Mouse (Mus musculus) spleen, postnatal 14 days (tissue): ENCODE data around the gene Palm3.

ENCODE experiments used
- DNase-seq, 2 experiments: peaks; one replicate each; pipeline ENCODE4 v3.0.0; 2021 to 2022; ENCODE audit warnings: low spot score in 2 of 2

The Palm3 gene

GRCm38 (mm10) chr8:84023085-84023484 lies 1.8 kb downstream of the Palm3 start:
- no peak for DNase-seq

DNA sequence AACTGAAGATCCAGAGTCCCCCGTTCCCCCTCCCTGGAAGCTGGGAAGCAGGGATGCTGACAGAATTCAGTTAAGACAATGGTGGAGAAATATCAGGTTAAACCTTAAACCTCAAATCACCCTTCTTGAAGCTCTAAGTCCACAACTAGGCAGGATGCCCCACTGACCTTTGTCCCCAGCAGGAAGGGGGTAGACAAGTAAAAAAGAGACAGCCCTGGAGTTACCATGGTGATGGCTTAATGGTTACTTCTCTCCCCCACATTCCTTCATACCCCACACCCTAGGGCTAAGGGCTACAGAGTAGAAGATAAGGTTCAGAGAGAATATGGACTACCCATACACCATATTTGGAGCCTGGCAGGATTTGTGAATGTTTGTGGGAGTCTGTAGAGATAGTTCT lies 2.4 kb downstream of the Palm3 start:
- no peak for DNase-seq

- peak in 1 of 2 experiments; percentile 53 for DNase-seq
Measured at GRCm38 (mm10) chr8:84024171-84024570, 2.9 kb downstream of the Palm3 start.

DNA sequence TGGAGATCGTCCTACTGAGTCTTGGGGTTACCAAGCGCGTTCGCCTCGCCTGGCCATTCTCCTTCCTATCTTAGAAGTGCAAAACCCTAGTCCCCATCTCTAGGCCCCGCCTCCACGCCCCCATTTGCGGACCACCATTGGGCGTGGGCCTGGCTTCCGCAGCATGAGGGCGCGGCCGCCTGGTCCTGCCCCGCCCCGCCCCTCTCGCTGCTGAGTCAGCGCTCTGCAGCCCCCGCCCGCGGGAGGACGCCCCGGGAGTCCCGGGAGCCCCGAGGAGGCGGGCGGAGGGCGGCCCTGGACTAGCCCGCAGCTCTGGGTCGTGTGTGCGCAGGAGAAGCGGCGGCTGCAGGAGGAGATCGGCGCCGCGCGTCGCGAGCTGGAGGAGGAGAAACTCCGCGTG lies 4.6 kb downstream of the Palm3 start:
- no peak for DNase-seq

- DNase-seq, result peak in 1 of 2 experiments; percentile 50
Measured at GRCm38 (mm10) chr8:84027449-84027848, 6.2 kb downstream of the Palm3 start.

DNA sequence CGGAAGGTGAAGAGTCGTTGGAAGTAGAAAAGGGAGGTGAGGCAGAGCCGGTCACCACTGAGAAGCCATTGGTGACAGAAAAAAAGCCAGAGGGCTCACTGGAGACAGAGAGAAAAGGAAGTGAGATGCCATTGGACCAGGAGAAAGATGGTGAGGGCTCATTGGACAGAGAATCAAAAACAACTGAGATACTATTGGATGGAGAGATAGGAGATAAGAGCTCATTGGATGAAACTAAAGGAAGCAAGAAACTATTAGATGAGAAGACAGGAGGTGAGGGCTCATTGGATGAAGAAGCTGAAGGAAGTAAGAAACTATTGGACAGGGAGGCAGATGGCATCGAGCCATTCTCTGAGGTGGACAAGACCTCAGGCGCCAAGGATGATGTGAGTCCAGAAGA lies 8.0 kb downstream of the Palm3 start:
- no peak for DNase-seq

DNA sequence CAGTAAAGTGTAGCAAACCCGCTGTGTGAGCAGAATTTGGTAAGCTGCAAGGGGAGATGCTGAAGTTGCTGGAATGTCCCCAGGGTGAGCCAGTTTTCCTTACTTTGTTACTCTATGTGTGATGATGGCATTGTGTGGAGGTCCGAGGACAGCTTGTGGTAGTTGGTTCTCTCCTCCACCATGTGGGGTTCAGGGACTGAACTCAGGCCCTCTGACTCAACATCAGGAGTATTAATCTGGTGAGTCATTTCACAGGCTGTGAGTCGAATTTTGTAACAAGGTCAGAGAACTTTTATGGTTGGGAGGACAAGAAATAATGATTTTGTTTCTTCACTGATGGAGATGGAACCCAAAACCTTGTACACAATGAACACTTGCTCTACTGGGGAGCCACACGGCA lies 11.5 kb downstream of the Palm3 start:
- no peak for DNase-seq

- DNase-seq, result no peak
Measured at GRCm38 (mm10) chr8:84038015-84038414, 16.7 kb downstream of the Palm3 start.

GRCm38 (mm10) chr8:84039050-84039449 lies 17.8 kb downstream of the Palm3 start:
- peak; percentile 49 to 70 for DNase-seq

DNA sequence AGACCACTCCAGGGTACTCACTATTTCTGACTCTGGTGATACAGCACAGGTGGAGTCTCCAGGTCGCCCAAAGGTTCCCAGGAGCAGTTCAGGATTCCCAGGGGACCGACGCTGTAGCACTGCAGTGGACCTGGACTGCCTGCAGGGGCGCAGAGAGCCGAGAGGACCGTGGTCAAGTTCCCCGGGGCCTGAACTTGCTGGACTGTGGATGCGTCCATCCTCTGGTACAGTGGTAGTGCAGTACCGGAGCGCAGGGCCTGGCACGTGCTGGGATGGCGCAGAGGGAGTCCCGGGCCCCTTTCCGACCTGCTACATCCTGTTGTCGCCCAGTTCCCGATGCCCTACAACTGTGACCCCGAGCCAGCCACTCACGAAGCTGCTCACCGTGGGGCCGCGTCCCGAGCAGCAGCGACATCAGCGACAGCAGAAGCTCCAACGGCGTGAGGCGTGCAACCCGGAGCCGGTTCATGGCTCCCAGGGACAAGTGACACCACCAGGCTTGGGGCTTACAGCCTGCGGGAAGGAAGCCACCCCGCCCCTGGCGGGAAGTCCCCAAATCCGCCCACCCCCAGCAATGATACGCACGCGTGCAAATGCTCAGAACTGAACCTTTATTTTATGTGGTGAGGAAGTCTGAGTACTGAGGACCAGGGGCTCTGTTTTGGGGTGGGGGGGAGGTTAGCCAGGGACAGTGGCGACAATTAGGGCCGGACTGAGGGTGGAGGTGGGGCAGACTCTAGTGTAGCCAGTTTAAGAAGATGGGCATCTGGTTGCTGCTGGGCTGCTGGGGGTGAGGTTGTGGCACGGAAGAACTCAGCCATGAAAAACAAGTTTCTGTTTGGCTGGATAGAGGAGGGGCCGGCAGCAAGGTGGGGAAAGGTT lies 21.0 kb downstream of the Palm3 start, which contains the start of gene Il27ra:
Gene Il27ra (minus strand): TSS at position 524 of the 882 bp plus-strand sequence.
- DNase-seq, result peak; percentile 32 to 60

GRCm38 (mm10) chr8:84042948-84043342 lies 21.7 kb downstream of the Palm3 start:
- DNase-seq, result no peak

DNA sequence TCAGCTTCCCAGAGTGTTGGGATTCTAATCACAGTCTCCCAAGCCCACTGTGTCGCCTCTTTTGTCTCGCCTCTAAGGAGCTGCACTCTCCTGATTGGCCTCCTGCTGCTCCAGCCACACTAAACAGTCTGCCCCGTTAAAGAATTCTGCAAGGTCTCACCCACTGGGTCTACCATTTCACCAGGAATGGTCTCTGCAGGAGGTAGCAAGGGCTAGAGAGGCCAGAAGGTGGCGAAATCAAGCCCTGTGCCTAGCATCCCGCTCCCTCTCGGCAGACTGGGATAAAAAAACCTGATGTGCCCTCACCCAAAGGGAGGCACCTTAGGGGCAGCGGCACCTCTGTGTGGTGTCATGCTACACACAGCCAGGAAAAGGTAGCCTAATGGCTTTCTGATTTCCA lies 22.8 kb downstream of the Palm3 start:
- DNase-seq, result no peak

DNA sequence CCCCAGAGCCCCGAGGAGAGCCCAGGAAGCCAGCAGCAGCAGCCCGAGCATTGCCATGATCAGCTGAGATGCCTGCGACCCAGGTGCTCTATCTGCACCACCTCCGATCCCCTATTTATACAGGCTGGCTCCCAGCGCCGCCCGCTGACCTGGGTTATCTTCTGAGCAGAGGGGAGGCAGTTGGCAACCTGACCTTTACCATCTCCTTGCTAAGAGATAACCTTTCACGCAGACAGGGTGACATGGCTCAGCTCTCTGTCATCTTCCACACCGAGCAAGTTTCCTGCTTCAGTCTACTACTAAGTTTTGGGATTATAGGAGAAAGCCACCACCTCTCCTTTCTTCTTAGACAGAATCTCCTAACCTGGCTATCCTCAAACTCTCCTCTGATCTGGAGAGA lies 23.6 kb downstream of the Palm3 start, which contains the start of gene Rln3:
Gene Rln3 (minus strand): TSS at position 101 of the 400 bp plus-strand sequence.
- no peak for DNase-seq

DNA sequence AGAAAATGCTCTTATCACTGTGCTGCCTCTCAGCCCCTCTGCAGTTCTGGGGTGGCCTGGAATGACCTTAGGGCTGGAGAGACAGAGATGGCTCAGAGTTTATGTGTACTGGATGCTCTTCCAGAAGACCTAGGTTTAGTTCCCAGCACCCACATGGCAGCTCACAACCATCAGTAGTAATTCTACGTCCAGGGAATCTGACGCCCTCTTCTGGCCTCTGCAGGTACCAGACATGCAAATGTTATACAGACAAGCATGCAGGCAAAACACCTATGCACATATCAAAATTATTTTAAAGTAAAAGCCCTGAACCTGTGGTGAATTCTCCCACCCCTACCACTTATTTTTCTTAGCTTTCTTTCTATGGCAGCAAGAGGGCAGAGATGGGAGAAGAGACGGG lies 25.2 kb downstream of the Palm3 start:
- DNase-seq, result no peak

- DNase-seq, result no peak
Measured at GRCm38 (mm10) chr8:84048171-84048570, 26.9 kb downstream of the Palm3 start.

- DNase-seq, result no peak
Measured at GRCm38 (mm10) chr8:84052746-84053145, 31.5 kb downstream of the Palm3 start.

DNA sequence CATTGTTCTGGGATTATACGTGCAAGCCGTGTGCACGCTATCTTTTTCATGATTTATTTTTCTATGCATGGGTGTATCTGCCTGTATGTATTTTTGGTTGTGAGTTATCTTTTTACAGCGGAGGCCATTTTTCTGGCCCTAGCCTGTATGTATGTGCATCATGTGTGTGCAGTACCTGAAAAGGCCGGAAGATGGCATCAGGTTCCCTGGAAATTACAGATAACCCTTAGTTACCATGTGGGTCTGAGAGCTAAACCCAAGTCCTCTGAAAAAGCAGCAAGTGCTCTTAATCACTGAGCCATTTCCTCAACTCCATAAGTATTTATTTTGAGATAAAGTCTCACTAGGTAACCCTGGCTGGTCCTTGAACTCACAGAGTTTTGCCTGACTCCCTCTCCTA lies 32.0 kb downstream of the Palm3 start:
- no peak for DNase-seq

- no peak for DNase-seq
Measured at GRCm38 (mm10) chr8:84057827-84058226, 36.6 kb downstream of the Palm3 start.

DNA sequence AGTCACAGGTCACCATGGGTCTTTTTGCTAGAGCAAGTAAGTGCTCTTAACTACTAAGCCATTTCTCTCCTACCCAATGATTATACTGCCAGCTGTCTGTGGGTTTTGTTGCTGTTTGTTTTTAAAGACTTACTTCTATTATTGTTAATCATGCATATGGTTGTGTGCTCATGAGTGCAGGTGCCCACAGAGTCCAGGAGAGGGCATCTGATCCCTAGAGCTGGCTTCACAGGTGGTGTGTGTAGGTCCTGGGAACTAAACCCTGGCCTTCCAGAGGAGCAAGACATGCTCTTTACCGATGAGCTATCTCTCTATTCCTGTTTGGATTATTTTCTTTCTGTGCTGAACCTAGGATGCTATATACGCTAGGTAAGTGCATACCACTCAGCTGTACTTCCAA lies 38.0 kb downstream of the Palm3 start:
- no peak for DNase-seq

- DNase-seq, result no peak
Measured at GRCm38 (mm10) chr8:84060245-84060644, 39.0 kb downstream of the Palm3 start.

DNA sequence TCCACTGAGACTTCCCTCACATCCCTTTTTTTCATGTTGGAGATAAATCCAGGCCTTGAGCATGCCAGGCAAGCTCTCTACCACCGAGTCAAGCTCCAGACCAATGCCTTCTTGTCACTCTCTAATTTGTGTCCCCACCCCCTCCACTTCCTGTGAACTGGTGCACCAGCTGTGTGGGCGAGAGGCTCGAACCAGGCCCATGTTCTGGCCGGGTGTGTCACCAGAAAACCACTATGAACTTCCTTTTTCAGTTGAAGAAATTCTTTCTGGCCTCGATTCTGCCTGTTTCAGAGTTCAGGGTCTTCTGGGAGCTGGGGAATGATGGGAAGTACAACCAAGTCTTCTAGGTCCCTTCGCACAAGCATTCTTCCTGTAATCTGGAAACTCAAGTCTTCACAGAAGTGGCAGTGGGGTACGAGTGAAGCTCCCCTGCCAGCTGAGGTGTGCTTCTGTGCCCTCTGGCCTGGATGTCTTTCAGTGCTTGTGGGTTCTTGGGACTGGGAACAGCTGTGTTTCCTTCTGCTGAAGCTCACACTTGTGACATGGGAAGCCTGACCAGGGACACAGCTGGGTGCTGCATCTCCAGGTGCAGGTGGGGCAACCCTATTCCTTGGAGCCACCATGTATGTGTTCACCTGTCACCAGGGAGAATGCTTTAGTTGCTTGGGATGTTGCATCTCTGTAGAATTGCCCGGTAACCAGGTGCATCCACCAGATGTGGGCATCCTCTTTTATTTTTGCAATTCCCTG lies 42.8 kb downstream of the Palm3 start:
- DNase-seq, result peak; percentile 26 to 59

DNA sequence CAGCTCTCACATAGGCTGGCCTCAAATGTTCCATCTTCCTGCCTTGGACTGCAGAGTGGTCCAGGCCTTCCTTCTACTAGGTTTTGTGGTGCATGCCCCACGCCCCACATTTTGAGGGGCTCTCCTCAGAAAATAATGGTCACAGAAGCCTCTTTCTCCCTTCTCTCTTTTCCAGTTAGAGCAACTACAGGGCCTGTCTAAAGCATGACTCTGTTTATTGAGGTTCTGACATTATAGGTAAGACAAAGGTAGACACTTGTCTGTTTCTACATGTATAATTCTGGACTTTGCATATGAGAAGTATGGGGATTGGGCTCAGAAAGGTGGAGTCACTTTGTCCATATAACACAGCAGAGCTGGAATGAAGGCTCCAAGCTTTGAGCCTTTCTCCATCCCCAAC lies 43.8 kb downstream of the Palm3 start, which contains the start of gene Gm10643:
Gene Gm10643 (minus strand): TSS at position 101 of the 400 bp plus-strand sequence.
- DNase-seq, result no peak
